Mouse (Mus musculus): ENCODE measurements around the gene Pla2g6. TPM values are rescaled to one million over a fixed set of nuclear protein-coding genes. Genes with fewer than 3 reads are reported as not detected.

The Pla2g6 gene
- total RNA-seq, 2 experiments from 2014 or later = 11.5 to 15.7 TPM

DNA sequence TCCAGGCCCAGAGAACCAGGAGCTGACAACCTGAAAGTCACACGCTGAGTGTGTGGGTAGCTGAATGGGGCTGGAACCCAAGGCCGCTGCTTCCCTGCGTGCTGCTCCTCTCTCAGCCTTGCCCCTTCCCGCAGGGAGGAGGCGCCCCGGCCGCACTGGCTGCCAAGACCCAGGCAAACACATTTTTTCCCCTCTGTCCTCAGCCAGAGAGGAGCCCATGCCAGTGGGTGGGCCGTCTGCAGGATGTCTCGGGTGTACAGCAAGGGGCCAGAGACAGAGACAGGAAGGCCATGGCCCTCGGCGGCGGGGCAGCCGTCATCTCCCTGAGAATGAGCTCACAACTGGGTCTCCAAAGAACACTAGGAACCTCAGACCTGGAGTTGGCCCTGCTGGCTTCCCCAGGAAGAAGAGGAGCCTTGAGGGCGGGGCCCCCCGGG, 23.2 kb upstream of the Pla2g6 start:
- DNase-seq (ENCODE audit: low spot score in 2 of 2) = peak; percentile 63 to 76

DNA sequence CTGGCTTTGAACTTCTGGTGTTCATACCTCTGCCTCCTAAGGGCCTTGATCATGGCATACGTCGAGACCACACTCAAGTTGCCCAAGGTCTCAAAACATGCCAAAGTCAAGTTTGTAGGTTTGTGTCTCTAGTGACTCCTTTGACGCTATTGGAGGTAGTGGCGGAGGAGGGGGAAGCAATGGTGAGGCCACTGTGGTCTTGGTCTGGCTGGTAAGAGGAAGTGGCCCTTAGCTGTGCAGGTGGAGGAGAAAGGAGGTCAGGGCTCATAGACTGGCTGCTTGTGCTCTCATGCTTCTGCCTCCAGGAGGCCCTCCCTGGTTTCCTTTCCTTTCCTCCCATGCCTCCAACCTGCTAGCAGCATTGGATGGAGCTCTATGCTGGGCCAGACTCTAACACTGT, 22.7 kb upstream of the Pla2g6 start:
- no peak for DNase-seq (ENCODE audit: low spot score in 2 of 2)

DNA sequence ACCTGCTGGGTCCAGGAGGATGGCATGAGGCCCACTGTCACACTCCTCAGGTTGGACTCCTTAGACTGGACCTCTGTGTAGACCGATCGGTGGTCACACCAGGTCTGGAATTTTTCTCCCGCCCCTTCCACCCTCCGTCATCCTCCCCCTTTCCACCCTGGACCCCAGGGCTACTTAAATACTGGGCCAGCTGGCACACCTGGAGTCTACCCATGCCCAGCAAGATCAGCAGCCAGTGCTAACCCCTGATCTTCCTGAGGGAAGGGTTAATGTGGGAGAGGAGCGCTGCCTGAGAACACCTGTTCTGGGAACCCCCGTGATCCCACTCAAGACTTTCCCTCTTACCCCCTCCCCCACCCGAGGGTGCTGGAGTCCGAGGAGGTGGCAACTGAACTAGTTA, 20.5 kb upstream of the Pla2g6 start:
- no peak for DNase-seq (ENCODE audit: low spot score in 2 of 2)

DNA sequence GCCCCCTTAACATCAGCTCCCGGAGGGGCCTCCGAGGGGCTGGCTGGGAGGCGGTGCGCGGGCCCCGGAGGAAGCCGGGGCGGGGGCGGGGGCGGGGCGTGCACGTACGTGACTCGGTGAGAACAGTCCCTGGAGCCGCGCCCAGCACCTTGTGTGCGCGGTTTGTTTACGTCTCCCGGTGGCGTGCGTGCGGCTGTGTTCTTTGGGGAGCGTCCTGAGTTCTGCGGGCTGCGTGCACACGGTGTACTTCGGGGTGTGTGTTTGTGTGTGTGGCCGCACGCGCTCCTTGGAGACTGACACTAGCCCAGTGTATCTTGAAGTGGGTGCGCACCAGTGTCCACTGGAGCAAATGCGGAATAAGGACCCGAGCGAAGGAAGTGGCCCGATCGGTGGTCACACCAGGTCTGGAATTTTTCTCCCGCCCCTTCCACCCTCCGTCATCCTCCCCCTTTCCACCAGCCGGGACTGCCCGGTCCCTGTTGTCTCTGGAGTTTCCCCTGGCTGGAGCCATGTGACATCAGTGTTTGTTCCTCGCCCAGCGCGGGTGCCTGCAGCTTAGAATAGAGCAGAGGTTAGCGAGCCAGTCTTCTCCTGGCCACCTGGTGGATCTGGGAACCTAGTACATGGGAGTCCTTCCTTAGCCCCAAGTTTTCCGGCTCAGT, 19.8 kb upstream of the Pla2g6 start:
- peak in 1 of 2 experiments; percentile 57 for DNase-seq (ENCODE audit: low spot score in 2 of 2)

DNA sequence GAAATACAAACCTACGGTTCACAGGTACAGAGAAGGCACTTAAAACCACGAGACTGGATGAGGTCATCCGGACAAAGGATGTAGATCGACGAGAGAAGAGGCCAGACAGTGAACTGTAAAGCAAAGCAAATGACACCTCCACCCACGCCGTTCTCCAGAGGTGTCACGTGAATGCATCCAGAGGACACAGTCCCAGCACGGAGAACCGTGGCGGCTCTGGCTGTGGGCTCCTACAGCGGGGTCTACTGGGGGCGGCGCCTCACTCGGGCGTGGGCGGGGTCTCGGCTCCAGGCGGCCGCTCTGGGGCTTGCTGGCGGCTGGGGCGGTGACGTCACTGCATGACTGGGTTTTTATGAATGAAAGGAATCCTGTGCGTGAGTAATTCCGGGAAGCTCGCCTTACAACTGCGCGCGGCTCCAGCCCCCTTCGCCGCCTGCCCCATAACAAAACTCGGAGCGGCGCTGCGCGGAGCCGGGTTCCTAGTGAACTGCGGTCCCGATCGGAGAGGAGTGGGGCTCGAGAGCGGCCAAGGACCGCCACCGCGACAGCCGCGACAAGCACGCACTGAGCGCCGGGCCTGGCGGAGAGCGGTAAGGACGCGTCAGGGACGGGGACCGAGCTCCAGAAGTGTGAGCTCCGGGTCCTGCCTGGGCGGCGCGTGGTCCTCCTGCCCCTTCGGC, 19.1 kb upstream of the Pla2g6 start:
- DNase-seq (ENCODE audit: low spot score in 2 of 2) = peak; percentile 86 to 92

DNA sequence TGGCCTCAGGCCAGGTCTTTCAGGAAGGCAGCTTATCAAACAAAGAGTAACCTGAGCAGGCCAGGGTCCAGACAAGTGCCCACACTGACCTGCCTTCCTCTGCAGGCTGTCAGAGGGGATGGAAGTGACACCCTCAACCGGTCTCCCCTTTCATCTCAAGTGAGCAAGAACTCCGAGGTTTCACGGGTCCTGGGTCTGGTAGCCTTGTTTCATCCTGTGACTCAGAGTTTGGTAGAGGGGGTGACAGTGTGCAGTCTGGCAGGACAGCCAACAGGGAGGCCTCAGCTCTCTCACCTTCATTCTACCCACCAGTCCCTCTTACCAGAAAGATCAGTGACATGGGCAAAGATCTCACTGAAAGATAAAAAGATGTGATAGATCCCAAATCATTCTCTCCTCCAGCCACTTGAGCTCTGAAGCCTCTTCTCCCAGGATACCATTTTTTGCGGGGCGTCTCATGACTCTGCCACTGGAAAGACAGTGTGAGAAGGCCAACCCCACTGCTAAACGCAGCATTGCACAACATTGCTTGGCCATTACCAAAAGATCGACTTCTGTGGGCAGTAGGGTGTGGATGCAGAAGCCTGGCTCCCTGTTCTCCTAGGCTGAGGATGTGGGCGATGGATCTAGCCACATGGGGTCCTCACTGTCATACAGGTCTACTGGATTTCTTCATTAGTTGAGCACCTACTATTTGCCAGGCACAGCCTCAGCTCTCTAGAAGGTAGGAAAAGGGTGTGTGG, 18.0 kb upstream of the Pla2g6 start, which contains the start of gene Maff:
Maff (plus strand) TSS at position 571 of the 743 bp plus-strand sequence.
- DNase-seq (ENCODE audit: low spot score in 2 of 2) = no peak

DNA sequence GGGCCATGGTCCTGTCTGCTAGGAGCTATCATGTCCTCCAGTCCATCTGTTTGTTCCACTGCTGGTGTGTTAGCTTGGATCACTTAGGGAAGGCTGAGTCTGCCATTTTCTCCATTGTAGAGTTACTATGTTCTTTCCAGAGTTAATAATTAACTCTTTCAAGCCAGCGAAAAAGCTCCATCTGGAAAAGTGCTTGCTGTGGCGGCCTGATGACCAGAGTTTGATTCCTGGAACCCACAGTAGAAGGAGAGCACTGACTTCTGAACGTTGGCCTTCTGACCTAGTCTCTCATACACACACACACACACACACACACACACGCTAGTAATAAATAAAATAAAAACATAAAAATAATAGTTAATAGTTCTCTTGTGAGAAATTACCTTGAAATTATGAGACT, 16.4 kb upstream of the Pla2g6 start:
- no peak for DNase-seq (ENCODE audit: low spot score in 2 of 2)

DNA sequence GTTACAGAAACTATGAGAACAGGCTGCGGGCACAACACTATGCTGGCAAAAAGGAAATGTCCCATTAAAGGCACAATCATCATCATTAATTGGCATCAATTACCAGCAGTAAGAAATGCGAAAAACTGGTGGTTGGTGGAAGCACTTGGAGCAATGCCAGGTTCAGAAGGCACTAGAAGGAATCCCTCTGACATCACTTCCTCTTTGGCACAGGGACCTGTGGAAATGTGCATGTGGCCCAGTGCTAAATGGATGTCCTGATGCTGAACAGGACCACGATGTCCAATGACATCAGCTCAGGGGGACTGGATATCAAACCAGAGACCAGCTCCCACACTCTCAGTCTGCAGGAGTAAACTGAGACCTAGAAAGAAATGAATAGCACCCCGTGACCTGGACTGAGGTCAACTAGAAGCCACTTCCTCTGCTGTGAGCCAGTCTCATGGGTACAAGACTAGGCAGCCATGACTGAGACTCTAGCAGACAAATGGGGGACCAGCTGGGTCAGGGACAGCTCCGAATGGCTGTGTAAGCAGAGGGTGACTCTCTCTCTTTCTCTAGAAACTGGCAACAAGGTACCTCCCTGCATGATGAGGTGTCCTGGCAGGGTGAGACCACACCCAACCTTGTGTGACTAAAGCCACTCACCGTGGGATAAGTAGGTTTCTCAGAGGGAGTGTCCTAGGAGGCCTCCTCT, 14.6 kb upstream of the Pla2g6 start:
- DNase-seq (ENCODE audit: low spot score in 2 of 2) = no peak

DNA sequence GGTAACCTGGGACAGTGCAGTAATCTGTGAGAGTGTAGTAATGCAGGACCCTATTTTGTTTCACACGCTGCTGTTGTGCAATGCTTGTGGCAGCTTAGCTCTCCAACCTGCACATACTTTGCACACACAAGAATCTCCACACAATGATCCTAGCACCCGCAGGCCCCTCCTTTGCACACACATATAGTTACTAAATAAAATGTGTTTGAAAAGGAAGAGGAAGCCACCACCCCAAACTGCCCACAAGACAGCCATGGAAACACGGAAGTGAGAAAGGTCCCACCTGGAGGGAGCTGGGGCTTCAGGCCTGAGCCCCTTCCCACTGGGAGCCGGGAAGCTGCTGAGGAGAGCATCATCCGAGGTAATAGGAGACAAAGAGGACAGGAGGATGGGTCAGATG, 10.8 kb upstream of the Pla2g6 start:
- no peak for DNase-seq (ENCODE audit: low spot score in 2 of 2)

DNA sequence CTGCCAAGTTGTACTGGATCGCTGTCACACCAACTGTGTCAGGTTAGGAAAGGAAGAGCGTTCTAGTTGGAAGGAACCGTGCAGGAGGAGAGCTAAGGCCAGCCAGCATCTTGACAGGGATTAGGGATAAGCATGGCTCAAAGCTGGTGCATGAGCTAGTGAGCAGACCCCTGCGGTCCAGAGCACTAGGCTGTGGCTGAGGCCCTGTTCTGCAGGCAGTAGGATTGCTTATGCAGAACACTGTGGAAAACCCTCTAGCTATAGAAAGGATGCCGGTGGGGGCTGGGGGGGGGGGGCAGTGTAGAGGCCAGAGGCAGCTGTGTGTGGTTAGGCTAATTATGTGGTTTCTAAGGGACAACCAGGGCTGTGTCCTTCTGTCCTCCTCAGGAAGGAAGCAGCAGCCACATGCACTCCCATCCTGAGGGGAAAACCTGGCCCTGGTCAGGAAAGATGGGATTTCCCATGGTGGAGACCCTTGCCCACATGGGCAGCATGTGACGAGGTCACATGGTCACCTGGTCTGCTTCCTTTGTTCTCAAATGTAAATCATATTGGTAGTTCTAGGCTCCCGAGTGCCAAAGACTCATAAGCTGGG, 7.0 kb upstream of the Pla2g6 start:
- DNase-seq (ENCODE audit: low spot score in 2 of 2) = no peak

DNA sequence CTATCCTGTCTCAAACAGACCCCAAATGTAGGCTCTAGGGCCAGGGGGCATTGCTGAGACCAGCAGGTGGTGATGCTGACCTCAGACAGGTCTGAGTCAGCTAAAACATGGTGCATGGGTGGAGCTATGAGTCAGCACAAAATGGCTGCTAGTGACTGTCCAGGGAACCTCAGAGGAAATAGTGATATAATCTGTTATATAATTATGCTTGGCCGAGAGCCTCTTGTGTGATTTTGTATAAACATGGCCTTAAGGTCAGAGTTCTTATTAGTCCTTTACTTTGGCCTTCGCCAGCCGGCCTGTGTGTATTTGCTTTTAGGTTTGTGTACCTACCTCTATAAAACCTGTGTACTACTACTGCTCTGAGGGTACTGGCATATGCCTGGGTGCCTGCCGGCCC, 5.2 kb upstream of the Pla2g6 start:
- no peak for DNase-seq (ENCODE audit: low spot score in 2 of 2)

DNA sequence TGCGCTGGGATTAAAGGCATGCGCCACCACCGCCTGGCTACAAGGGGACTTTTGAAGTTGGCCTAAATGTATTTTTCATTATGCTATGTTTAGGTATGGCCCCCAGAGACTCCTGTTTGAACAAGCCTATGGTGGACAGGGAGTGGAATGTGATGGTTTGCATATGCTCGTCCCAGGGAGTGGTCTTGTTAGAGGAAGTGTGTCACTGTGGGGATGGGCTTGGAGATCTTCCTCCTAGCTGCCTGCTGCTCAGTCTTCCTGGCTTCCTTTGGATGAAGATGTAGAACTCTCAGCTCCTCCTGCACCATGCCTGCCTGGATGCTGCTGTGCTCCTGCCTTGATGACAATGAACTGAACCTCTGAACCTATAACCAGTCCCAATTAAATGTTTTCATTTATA, 2.3 kb upstream of the Pla2g6 start:
- DNase-seq (ENCODE audit: low spot score in 2 of 2) = no peak

DNA sequence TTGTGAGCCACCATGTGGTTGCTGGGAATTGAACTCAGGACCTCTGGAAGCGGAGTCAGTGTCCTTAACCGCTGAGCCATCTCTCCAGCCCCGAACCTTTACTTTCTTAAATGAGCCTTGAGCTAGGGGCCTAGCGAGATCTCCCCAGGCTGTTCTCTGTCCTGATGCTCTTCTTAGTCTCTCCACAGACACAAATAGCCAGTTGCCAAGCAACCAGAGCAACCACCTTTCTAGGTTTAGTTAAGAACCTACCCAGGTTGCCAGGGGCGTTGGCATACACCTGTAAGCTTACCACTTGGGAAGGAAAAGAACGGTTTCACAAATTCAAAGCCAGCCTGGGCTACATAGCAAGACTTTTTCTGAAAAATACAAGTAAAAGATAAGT, 1.8 kb upstream of the Pla2g6 start:
- no peak for DNase-seq (ENCODE audit: low spot score in 2 of 2)

DNA sequence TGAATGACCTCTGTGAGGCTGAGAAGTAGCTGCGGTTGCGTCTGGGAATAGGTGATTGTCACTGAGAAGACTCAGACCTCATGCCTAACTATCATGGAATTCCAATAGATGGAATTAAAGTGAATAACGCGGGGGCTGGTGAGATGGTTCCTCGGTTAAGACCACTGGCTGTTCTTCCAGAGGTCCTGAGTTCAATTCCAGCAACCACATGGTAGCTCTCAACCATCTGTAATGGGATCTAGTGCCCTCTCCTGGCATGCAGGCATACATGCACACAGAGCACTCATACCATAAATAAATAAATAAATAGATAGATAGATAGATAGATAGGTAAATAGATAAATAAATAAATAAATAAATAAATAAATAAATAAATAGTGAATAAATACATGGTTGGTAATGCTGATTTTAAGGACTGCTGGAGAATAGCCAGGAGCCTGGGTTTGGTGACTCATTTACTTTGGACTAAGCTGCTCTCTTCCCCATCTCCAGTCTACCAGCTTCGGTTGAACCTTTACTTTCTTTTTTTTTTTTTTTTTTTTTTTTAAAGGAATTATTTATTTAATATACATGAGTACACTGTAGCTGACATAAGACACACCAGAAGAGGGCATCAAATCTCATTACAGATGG, 1.3 kb upstream of the Pla2g6 start:
- DNase-seq (ENCODE audit: low spot score in 2 of 2) = no peak

DNA sequence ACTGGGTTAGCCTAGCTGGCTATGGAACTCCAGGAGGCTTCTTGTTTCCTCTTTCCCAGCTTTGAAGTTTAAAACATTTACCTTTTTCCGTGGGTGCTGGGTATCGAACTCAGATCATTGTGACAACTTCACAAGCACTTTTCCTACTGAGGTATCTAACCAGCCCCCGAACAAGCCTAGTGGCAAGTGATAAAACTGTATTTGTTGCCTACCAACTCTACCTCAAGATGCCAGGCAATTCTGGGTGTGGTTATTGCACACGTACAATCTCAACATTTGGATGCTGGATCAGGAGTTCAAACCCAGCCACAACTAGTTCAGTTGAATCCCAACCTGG, 717 bp upstream of the Pla2g6 start:
- DNase-seq (ENCODE audit: low spot score in 2 of 2) = no peak

DNA sequence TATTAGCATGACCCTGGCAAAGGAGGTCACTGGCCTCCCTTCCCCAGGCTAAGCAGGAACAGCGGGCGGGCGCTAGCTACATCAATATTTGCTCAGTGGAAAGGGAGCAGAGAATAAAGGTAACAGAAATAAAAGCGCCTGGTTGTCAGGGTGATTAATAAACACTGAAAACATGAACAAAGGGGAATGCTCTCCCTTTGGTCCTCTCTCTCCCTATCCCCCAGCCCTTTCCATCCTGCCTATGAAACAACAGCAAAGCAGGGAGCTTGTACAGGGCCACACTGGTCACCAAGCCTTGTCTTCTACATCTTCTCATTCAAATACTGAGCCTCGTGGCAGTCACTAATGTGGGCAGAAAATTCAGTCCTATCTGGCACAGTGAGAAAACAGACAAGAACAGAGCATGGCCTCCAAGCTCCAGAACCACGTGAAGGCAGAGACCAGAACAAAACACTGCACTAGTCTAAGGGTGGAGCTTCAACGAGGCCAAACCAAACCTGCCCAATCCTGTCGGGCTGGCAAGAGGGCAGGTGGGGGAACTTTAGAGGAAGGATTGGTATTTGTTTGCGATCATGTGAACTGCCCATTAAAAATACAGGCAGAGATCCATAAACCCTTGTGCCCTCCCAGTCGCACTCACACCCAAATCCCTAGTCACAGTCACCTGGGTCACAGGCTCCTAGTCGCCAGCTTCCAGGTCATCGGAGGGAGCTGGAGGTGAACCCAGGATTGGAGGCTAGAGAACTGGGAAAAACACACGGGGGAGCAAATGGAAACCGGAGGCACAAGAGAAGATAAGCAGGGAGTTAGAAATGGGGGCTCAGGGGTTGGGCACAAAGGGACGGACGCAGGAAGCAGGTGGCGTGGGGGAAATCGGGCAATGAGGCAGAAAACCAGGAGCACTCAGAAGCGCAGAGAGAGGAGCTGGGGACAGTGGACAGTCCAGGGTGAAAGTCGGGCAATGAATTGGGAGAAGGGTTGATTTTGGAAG, 924 bp downstream of the Pla2g6 start:
- DNase-seq (ENCODE audit: low spot score in 2 of 2) = no peak

DNA sequence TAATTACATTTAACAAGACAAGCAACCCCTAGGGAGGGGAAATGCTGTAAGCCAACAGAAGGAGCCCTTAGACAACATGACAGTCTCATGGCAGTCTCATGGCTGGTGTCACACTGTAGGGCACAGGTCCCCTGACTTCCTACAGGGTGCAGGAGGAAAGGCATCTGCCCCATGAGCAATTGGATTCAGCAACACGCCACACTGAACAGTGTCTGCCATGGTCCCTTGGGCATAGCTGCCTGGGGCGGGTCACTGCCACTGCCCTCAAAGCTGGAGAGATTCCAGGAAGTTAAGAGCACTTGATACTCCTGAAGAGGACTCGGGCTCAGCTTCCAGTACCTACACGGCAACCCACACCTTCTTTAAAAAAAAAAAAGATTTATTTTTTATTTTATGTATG, 1.9 kb downstream of the Pla2g6 start:
- no peak for DNase-seq (ENCODE audit: low spot score in 2 of 2)

DNA sequence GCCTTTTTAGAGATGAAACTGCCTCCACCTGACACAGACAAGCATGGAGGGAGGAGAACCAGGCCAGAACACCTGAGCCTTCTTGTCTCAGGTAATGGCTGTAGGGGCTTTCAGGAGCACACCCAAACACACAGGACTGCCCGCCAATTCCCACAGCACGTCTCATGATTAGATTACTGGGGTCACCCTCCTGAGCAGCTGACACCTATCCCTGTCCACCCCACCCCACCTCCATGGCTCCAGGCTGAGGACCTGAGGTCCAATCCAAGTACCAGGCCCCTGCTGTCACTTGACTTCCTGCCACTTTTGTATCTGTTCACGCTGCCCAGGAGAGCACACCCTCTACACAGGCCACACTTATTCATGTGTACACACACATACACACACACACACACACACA, 2.4 kb downstream of the Pla2g6 start:
- no peak for DNase-seq (ENCODE audit: low spot score in 2 of 2)

DNA sequence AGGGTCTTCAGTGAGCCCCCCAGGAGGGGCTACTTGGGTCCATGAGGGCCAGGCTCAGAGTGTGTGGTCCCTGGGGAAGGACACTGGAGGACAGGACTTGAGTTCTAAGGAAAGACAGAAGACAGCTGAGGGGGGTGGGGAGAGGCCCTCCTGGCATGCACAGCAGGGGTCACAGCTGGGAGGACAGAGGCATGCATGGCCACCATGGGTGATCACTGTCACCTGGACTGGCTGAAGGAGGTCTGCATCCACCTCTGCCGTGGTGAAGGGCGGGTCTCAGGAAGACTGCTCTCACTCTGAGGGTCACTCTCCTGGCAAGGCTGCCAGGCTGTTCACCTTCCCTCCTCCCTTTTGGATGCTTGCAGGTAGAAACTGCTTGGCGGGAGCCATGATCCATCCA, 3.8 kb downstream of the Pla2g6 start:
- DNase-seq (ENCODE audit: low spot score in 2 of 2) = no peak

DNA sequence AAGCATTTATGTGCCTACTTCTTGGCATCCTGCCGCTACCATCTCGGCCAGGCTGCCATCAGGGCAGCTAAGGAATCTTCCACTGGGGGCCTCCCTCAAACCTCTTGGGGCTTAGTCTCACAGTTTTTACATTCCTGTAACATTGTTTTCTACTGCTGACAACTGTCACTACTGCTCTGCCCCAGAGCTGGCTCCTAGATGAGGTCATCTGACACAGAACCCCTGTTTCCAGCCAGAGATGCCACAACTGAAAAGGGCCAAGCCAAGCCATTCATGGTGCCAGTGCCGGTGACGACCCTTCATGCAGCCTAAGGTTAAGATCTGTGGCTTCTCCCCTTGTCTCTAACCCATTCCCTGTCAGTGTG, 4.4 kb downstream of the Pla2g6 start:
- no peak for DNase-seq (ENCODE audit: low spot score in 2 of 2)

All from gastrocnemius, postnatal 4 days (tissue).